ENCODE assay signal across 7 mouse cellular contexts in genomic region chr1:36920154-36920716, GRCm38 (mm10). TPM values are rescaled to one million over a fixed set of nuclear protein-coding genes. Genes with fewer than 3 reads are reported as not detected.
DNase-seq lines count a peak whose midpoint lies in the region; ATAC-seq lines count a peak whose summit lies in the region.

No protein-coding gene starts in this region.

- no peak overlapping the region for H3K4me3 ChIP-seq in forebrain, embryonic 13.5 days
- no peak overlapping the region for H3K4me3 ChIP-seq in intestine, embryonic 15.5 days (replicated peaks)
- peak overlapping the region; percentile 39 for H3K4me3 ChIP-seq in liver, embryonic 13.5 days (replicated peaks)

- H3K4me2 ChIP-seq in forebrain, embryonic 13.5 days: no peak overlapping the region
- 0 out of 2 replicates have a peak overlapping the region, but pooled peaks have one; percentile 3 for H3K4me2 ChIP-seq in intestine, embryonic 15.5 days (replicated peaks)
- H3K4me2 ChIP-seq in liver, embryonic 13.5 days: peak overlapping the region; percentile 78

- DNase-seq in ovary, adult 18-20 months (ENCODE audit: low spot score): peak; percentile 82
- no peak for DNase-seq in ovary, postnatal 14 days (ENCODE audit: low spot score)
- DNase-seq in brain, adult 2 months (ENCODE audit: low read depth, low spot score): peak; percentile 76
- peak; percentile 77 for DNase-seq in liver, embryonic 13.5 days
- DNase-seq in right cerebral cortex, postnatal 25 days: peak; percentile 45

- H3K4me1 ChIP-seq in forebrain, embryonic 13.5 days: peaks cover 35% of the 10 kb centered on the region
- peaks cover 50% of the 10 kb centered on the region for H3K4me1 ChIP-seq in intestine, embryonic 15.5 days (replicated peaks)
- peaks cover 100% of the 10 kb centered on the region for H3K4me1 ChIP-seq in liver, embryonic 13.5 days (replicated peaks)

- H3K27me3 ChIP-seq in forebrain, embryonic 13.5 days: no peaks in the 10 kb centered on the region
- H3K27me3 ChIP-seq in intestine, embryonic 15.5 days (replicated peaks): no peaks in the 10 kb centered on the region
- no peaks in the 10 kb centered on the region for H3K27me3 ChIP-seq in liver, embryonic 13.5 days

- H3K9me3 ChIP-seq in forebrain, embryonic 13.5 days (replicated peaks): no peaks in the 10 kb centered on the region
- no peaks in the 10 kb centered on the region for H3K9me3 ChIP-seq in intestine, embryonic 15.5 days
- H3K9me3 ChIP-seq in liver, embryonic 13.5 days (replicated peaks): no peaks in the 10 kb centered on the region

- H3K9ac ChIP-seq in forebrain, embryonic 13.5 days: no peak overlapping the region; the same call in 1 of the 2 replicates
- H3K9ac ChIP-seq in intestine, embryonic 15.5 days: no peak overlapping the region
- H3K9ac ChIP-seq in liver, embryonic 13.5 days: peak overlapping the region; percentile 73

- peak overlapping the region; percentile 16; the same call in 1 of the 2 replicates for H3K27ac ChIP-seq in forebrain, embryonic 13.5 days
- peak overlapping the region; percentile 68 for H3K27ac ChIP-seq in intestine, embryonic 15.5 days
- H3K27ac ChIP-seq in liver, embryonic 13.5 days: peak overlapping the region; percentile 99

- ATAC-seq in forebrain, embryonic 13.5 days: no peak
- ATAC-seq in intestine, embryonic 15.5 days: peak; percentile 92
- ATAC-seq in liver, embryonic 13.5 days (ENCODE audit: low read depth): peak; percentile 75

- no peaks in the 10 kb centered on the region for H3K36me3 ChIP-seq in forebrain, embryonic 13.5 days (ENCODE audit: poor library complexity, severe bottlenecking)
- no peaks in the 10 kb centered on the region for H3K36me3 ChIP-seq in intestine, embryonic 15.5 days
- H3K36me3 ChIP-seq in liver, embryonic 13.5 days: peaks cover 5% of the 10 kb centered on the region; the same call in 1 of the 2 replicates

- 53% methylated on average over 3 of the region's 3 CpGs for WGBS in forebrain, embryonic 13.5 days
- WGBS in intestine, embryonic 15.5 days: 8% methylated on average over 3 of the region's 3 CpGs
- WGBS in liver, embryonic 13.5 days (ENCODE audit: insufficient replicate concordance): 2% methylated on average over 3 of the region's 3 CpGs

RNA-seq across cellular contexts. Expression of gene Tmem131, which starts 23.2 kb away (rescaled TPM):
- polyA plus RNA-seq in forebrain, embryonic 13.5 days (2015; fragmentation: Nextera tagmentation; extraction: Ambion mirVana): 12.0 and 12.6 TPM in 2 replicates
- polyA plus RNA-seq in intestine, embryonic 15.5 days (2015; fragmentation: Nextera tagmentation; extraction: Ambion mirVana): 13.3 and 13.7 TPM in 2 replicates
- 6.5 and 8.7 TPM in 2 replicates for polyA plus RNA-seq in liver, embryonic 13.5 days (2015; fragmentation: Nextera tagmentation; extraction: Ambion mirVana)

Comparison
In these comparisons a context has a peak if more than half of its experiments do, and no peak if none do; other contexts are left out.
1. H3K27ac ChIP-seq: peak in every context shown above with its lines; median percentile 99 in liver, embryonic 13.5 days; 68 in intestine, embryonic 15.5 days; 16 in forebrain, embryonic 13.5 days.